14 mouse cellular contexts compared by ENCODE assay signal in genomic region chr5:124017941-124018340, GRCm38 (mm10). TPM values are rescaled to one million over a fixed set of nuclear protein-coding genes. Genes with fewer than 3 reads are reported as not detected.
DNase-seq lines count a peak whose midpoint lies in the region; ATAC-seq and TF ChIP-seq lines count a peak whose summit lies in the region.
"Had no signal": no experiment of that assay in that cellular context is flagged by ENCODE, and none has a peak within 500 bp of the region (broad histone marks: within the 10 kb centered on the region; RNA-seq: fewer than 3 reads in every experiment).

No protein-coding gene starts in this region.

- intact Hi-C loops in gastrocnemius, adult 2 months (cut with DNase I), result loop anchor here (5.0 kb wide), 1 partner anchor 34 kb away; no protein-coding TSS in a partner anchor

- peak overlapping the region; percentile 24; the same call in 1 of the 2 replicates for H3K27ac ChIP-seq in gastrocnemius, adult 2 months
- H3K27ac ChIP-seq in hindbrain, embryonic 10.5 days, result 0 out of 2 replicates have a peak overlapping the region, but pooled peaks have one; percentile 37
- H3K27ac ChIP-seq in hindbrain, embryonic 14.5 days, result no peak overlapping the region
- no peak overlapping the region for H3K27ac ChIP-seq in neural tube, embryonic 13.5 days (replicated peaks)
- no peak overlapping the region for H3K27ac ChIP-seq in neural tube, embryonic 15.5 days (replicated peaks)
- H3K27ac ChIP-seq: intestine, embryonic 15.5 days; kidney, postnatal 0 days had no signal

- TF ChIP-seq CTCF in gastrocnemius, adult 2 months (IDR thresholded peaks at IDR 0.05), result no peak

- no peak for ATAC-seq in hindbrain, embryonic 14.5 days (ENCODE audit: low FRiP score)
- no peak for ATAC-seq in neural tube, embryonic 13.5 days (ENCODE audit: low read depth)
- no peak for ATAC-seq in neural tube, embryonic 15.5 days (ENCODE audit: low FRiP score)
- ATAC-seq: forebrain, postnatal 0 days; intestine, embryonic 15.5 days had no signal

- no peak overlapping the region for H3K4me2 ChIP-seq in hindbrain, embryonic 14.5 days (replicated peaks)
- H3K4me2 ChIP-seq in neural tube, embryonic 13.5 days, result no peak overlapping the region
- no peak overlapping the region for H3K4me2 ChIP-seq in neural tube, embryonic 15.5 days
- H3K4me2 ChIP-seq: intestine, embryonic 15.5 days; midbrain, embryonic 11.5 days had no signal

- peaks cover 28% of the 10 kb centered on the region for H3K36me3 ChIP-seq in hindbrain, embryonic 10.5 days
- H3K36me3 ChIP-seq in hindbrain, embryonic 14.5 days (replicated peaks; ENCODE audit: control insufficient read depth, insufficient read depth), result no peaks in the 10 kb centered on the region
- H3K36me3 ChIP-seq in neural tube, embryonic 13.5 days, result 0 out of 2 replicates have a peak, but pooled peaks cover 6% of the 10 kb centered on the region
- 0 out of 2 replicates have a peak, but pooled peaks cover 3% of the 10 kb centered on the region for H3K36me3 ChIP-seq in neural tube, embryonic 15.5 days
- H3K36me3 ChIP-seq: intestine, embryonic 15.5 days had no signal

- 87% methylated on average over 9 of the region's 9 CpGs for WGBS in hindbrain, embryonic 10.5 days
- WGBS in hindbrain, embryonic 14.5 days, result 80% methylated on average over 9 of the region's 9 CpGs
- WGBS in neural tube, embryonic 13.5 days, result 86% methylated on average over 9 of the region's 9 CpGs
- 80% methylated on average over 9 of the region's 9 CpGs for WGBS in neural tube, embryonic 15.5 days

- H3K27me3 ChIP-seq in hindbrain, embryonic 10.5 days (ENCODE audit: insufficient read depth, poor library complexity, severe bottlenecking), result no peaks in the 10 kb centered on the region
- no peaks in the 10 kb centered on the region for H3K27me3 ChIP-seq in hindbrain, embryonic 14.5 days (ENCODE audit: control insufficient read depth, insufficient read depth, low read length)
- H3K27me3 ChIP-seq in neural tube, embryonic 13.5 days, result no peaks in the 10 kb centered on the region
- H3K27me3 ChIP-seq in neural tube, embryonic 15.5 days (replicated peaks), result no peaks in the 10 kb centered on the region
- H3K27me3 ChIP-seq: intestine, embryonic 15.5 days had no signal

- DNase-seq in gastrocnemius, adult 2 months, result no peak
- DNase-seq in gastrocnemius, adult 8-10 months (ENCODE audit: low spot score in 2 of 2), result no peak
- no peak for DNase-seq in hindbrain, embryonic 10.5 days (ENCODE audit: low spot score)
- DNase-seq in hindbrain, embryonic 14.5 days (ENCODE audit: low spot score), result no peak
- DNase-seq in frontal cortex, adult 2 months (ENCODE audit: extremely low spot score in 1 of 2, low spot score in 1 of 2), result no peak
- DNase-seq: adrenal gland, postnatal 14 days; forebrain, postnatal 0 days; lung, postnatal 14 days; thymus, adult 18-20 months had no signal

- H3K4me1 ChIP-seq in hindbrain, embryonic 10.5 days (replicated peaks), result peaks cover 89% of the 10 kb centered on the region
- H3K4me1 ChIP-seq in hindbrain, embryonic 14.5 days (replicated peaks; ENCODE audit: control insufficient read depth, insufficient read depth, low read length), result peaks cover 68% of the 10 kb centered on the region
- H3K4me1 ChIP-seq in neural tube, embryonic 13.5 days (replicated peaks), result peaks cover 77% of the 10 kb centered on the region
- peaks cover 79% of the 10 kb centered on the region for H3K4me1 ChIP-seq in neural tube, embryonic 15.5 days

- no peak overlapping the region for H3K4me3 ChIP-seq in gastrocnemius, adult 2 months
- H3K4me3 ChIP-seq in hindbrain, embryonic 10.5 days, result no peak overlapping the region
- H3K4me3 ChIP-seq in hindbrain, embryonic 14.5 days (replicated peaks; ENCODE audit: low read length), result no peak overlapping the region
- H3K4me3 ChIP-seq in neural tube, embryonic 13.5 days, result no peak overlapping the region
- H3K4me3 ChIP-seq in neural tube, embryonic 15.5 days (replicated peaks), result no peak overlapping the region
- H3K4me3 ChIP-seq: intestine, embryonic 15.5 days had no signal

- no peak overlapping the region for H3K9ac ChIP-seq in hindbrain, embryonic 14.5 days
- H3K9ac ChIP-seq in neural tube, embryonic 13.5 days, result peak overlapping the region; percentile 32; the same call in 1 of the 2 replicates
- H3K9ac ChIP-seq in neural tube, embryonic 15.5 days (replicated peaks), result no peak overlapping the region
- H3K9ac ChIP-seq: forebrain, postnatal 0 days; intestine, embryonic 15.5 days had no signal

- H3K9me3 ChIP-seq in hindbrain, embryonic 10.5 days, result no peaks in the 10 kb centered on the region
- H3K9me3 ChIP-seq in hindbrain, embryonic 14.5 days (ENCODE audit: control insufficient read depth, low read length), result no peaks in the 10 kb centered on the region
- no peaks in the 10 kb centered on the region for H3K9me3 ChIP-seq in neural tube, embryonic 13.5 days
- no peaks in the 10 kb centered on the region for H3K9me3 ChIP-seq in neural tube, embryonic 15.5 days (replicated peaks)
- H3K9me3 ChIP-seq: intestine, embryonic 15.5 days had no signal

RNA-seq across cellular contexts. Expression of gene Vps37b, which starts 14.1 kb away (rescaled TPM):
- total RNA-seq in gastrocnemius, adult 2 months (2021), result 1 to 10 TPM; 4.1 to 6.2 TPM
- 1 to 10 TPM; 4.6 to 6.2 (median 5.1) TPM for total RNA-seq in gastrocnemius, adult 8-10 months (2022)
- polyA plus RNA-seq in hindbrain, embryonic 10.5 days (2016; fragmentation: Nextera tagmentation; extraction: Ambion mirVana), result 57.5 and 71.8 TPM in 2 replicates
- 59.5 and 61.7 TPM in 2 replicates for polyA plus RNA-seq in hindbrain, embryonic 14.5 days (2014; fragmentation: Nextera tagmentation; extraction: Ambion mirVana)
- 77.5 and 78.5 TPM in 2 replicates for polyA plus RNA-seq in neural tube, embryonic 13.5 days (2015; fragmentation: Nextera tagmentation; extraction: Ambion mirVana)
- 48.8 and 50.4 TPM in 2 replicates for polyA plus RNA-seq in neural tube, embryonic 15.5 days (2015; fragmentation: Nextera tagmentation; extraction: Ambion mirVana)
- 46.3 and 53.0 TPM in 2 replicates for polyA plus RNA-seq in frontal cortex, adult 2 months (2012; rRNA removed)

RNA-seq across cellular contexts. Expression of gene Hip1r, which starts 44.5 kb away (rescaled TPM):
- 10 to 100 TPM in 1 of 2 experiments, 1 to 10 TPM in 1; 5.6 to 14.3 TPM for total RNA-seq in gastrocnemius, adult 2 months (2021)
- 10 to 100 TPM in 2 of 4 experiments, 1 to 10 TPM in 2; 8.7 to 15.9 (median 11.4) TPM for total RNA-seq in gastrocnemius, adult 8-10 months (2022)
- 12.2 and 12.5 TPM in 2 replicates for polyA plus RNA-seq in hindbrain, embryonic 10.5 days (2016; fragmentation: Nextera tagmentation; extraction: Ambion mirVana)
- polyA plus RNA-seq in hindbrain, embryonic 14.5 days (2014; fragmentation: Nextera tagmentation; extraction: Ambion mirVana), result 22.4 and 27.9 TPM in 2 replicates
- polyA plus RNA-seq in neural tube, embryonic 13.5 days (2015; fragmentation: Nextera tagmentation; extraction: Ambion mirVana), result 17.1 and 22.3 TPM in 2 replicates
- polyA plus RNA-seq in neural tube, embryonic 15.5 days (2015; fragmentation: Nextera tagmentation; extraction: Ambion mirVana), result 24.1 and 31.0 TPM in 2 replicates
- 40.3 and 41.5 TPM in 2 replicates for polyA plus RNA-seq in frontal cortex, adult 2 months (2012; rRNA removed)

Comparison
In these comparisons a context has a peak if more than half of its experiments do, and no peak if none do; other contexts are left out.
1. H3K27ac ChIP-seq: peak in gastrocnemius, adult 2 months (single experiment) and hindbrain, embryonic 10.5 days (single experiment); none in hindbrain, embryonic 14.5 days (single experiment), neural tube, embryonic 13.5 days (single experiment) and neural tube, embryonic 15.5 days (single experiment).